In the genomic region with DNA sequence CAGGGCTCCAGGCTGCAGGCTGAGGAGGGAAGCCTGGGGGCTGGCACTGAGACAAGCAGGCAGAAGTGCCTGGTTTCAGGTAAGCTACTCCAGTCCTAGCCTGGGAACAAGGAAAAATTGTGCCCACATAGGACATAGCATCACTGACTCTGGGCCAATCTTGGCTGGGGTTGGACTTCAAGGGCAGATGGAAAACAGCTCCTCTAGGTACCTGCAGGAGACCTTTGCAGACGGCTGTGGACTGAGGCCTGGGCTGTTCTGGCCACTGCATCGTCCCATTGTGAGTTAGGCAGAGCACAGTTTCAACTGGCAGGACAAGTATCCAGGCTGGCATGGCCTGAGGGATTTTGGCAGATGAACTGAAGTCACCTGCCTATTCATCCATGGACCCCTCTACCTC, we compare ENCODE assay signal across 21 mouse cellular contexts. TPM values are rescaled to one million over a fixed set of nuclear protein-coding genes. Genes with fewer than 3 reads are reported as not detected.
DNase-seq lines count a peak whose midpoint lies in the region; ATAC-seq and TF ChIP-seq lines count a peak whose summit lies in the region.
"Had no signal": no experiment of that assay in that cellular context is flagged by ENCODE, and none has a peak within 500 bp of the region (broad histone marks: within the 10 kb centered on the region; RNA-seq: fewer than 3 reads in every experiment).

No protein-coding gene starts in this region.

- H3K36me3 ChIP-seq in liver, postnatal 0 days (replicated peaks; ENCODE audit: insufficient read depth, low read length): peaks cover 89% of the 10 kb centered on the region

- H3K27me3 ChIP-seq in liver, postnatal 0 days (ENCODE audit: insufficient read depth, low read length): no peaks in the 10 kb centered on the region
- H3K27me3 ChIP-seq: hindbrain, embryonic 15.5 days; limb, embryonic 12.5 days; liver, embryonic 12.5 days; megakaryocyte, embryonic 14.5 days; Patski had no signal

- ATAC-seq in liver, postnatal 0 days: no peak
- ATAC-seq: liver, embryonic 12.5 days; Patski had no signal

- TF ChIP-seq EP300 in liver, postnatal 0 days (IDR thresholded peaks at IDR 0.05; ENCODE audit: low read depth): no peak

- H3K27ac ChIP-seq in liver, postnatal 0 days (ENCODE audit: low read depth): no peak overlapping the region
- H3K27ac ChIP-seq: embryonic facial prominence, embryonic 10.5 days; hindbrain, embryonic 15.5 days; limb, embryonic 12.5 days; liver, embryonic 12.5 days had no signal

- DNase-seq in cerebellum, adult 9-10 months: peak; percentile 54
- DNase-seq in cerebellum, adult 11-12 months: no peak
- DNase-seq in heart, adult 11 months: peak; percentile 90
- no peak for DNase-seq in heart, adult 9 months (ENCODE audit: low spot score in 2 of 2)
- DNase-seq in liver, postnatal 0 days: peak; percentile 13
- no peak for DNase-seq in liver
- peak; percentile 35 for DNase-seq in naive thymus-derived CD4-positive, alpha-beta T cell, adult 2 months (ENCODE audit: low read depth)
- no peak for DNase-seq in left cerebral cortex, adult 9 months (ENCODE audit: low spot score in 2 of 2)
- DNase-seq: heart, postnatal 10 days; kidney, adult 8-10 months; kidney, postnatal 36 days; layer of hippocampus, postnatal 36 days; lung, embryonic 14.5 days; midbrain, embryonic 14.5 days had no signal

- no peak overlapping the region for H3K4me2 ChIP-seq in liver, postnatal 0 days (ENCODE audit: low read depth, low read length)
- H3K4me2 ChIP-seq: heart, embryonic 11.5 days; hindbrain, embryonic 15.5 days; limb, embryonic 12.5 days; liver, embryonic 12.5 days; lung, embryonic 14.5 days had no signal

- H3K9ac ChIP-seq in liver, postnatal 0 days (replicated peaks): no peak overlapping the region
- H3K9ac ChIP-seq: hindbrain, embryonic 15.5 days; limb, embryonic 12.5 days; liver, embryonic 12.5 days; lung, embryonic 14.5 days had no signal

- no peaks in the 10 kb centered on the region for H3K9me3 ChIP-seq in liver, postnatal 0 days (ENCODE audit: low read length)
- H3K9me3 ChIP-seq: embryonic facial prominence, embryonic 10.5 days; hindbrain, embryonic 15.5 days; limb, embryonic 12.5 days; liver, embryonic 12.5 days; megakaryocyte, embryonic 14.5 days had no signal

- 0 out of 2 replicates have a peak, but pooled peaks cover 3% of the 10 kb centered on the region for H3K4me1 ChIP-seq in liver, postnatal 0 days (ENCODE audit: insufficient read depth)
- H3K4me1 ChIP-seq: limb, embryonic 12.5 days had no signal

- no peak for TF ChIP-seq CTCF in liver, postnatal 0 days (IDR thresholded peaks at IDR 0.05; ENCODE audit: low read depth)

- 75% methylated on average over 2 of the region's 2 CpGs for WGBS in liver, postnatal 0 days (ENCODE audit: insufficient replicate concordance)

- no peak overlapping the region for H3K4me3 ChIP-seq in liver, postnatal 0 days (ENCODE audit: low read depth, low read length)
- H3K4me3 ChIP-seq: embryonic facial prominence, embryonic 10.5 days; hindbrain, embryonic 15.5 days; limb, embryonic 12.5 days; liver, embryonic 12.5 days; megakaryocyte, embryonic 14.5 days had no signal

RNA-seq across cellular contexts. Expression of a gene that starts 10.8 kb away (rescaled TPM):
- 3.0 and 8.2 TPM in 2 replicates for polyA plus RNA-seq in liver, postnatal 0 days (2015; fragmentation: Nextera tagmentation; extraction: Ambion mirVana)

RNA-seq across cellular contexts. Expression of a gene that starts 14.4 kb away (rescaled TPM):
- 0.07 and 0.15 TPM in 2 replicates for polyA plus RNA-seq in liver, postnatal 0 days (2015; fragmentation: Nextera tagmentation; extraction: Ambion mirVana)

RNA-seq across cellular contexts. Expression of a gene that starts 16.6 kb away (rescaled TPM):
- polyA plus RNA-seq in liver, postnatal 0 days (2015; fragmentation: Nextera tagmentation; extraction: Ambion mirVana): 0.06 and 0.07 TPM in 2 replicates

RNA-seq across cellular contexts. Expression of a gene that starts 17.5 kb away (rescaled TPM):
- 13.6 and 14.2 TPM in 2 replicates for polyA plus RNA-seq in liver, postnatal 0 days (2015; fragmentation: Nextera tagmentation; extraction: Ambion mirVana)

RNA-seq across cellular contexts. Expression of a gene that starts 19.9 kb away (rescaled TPM):
- polyA plus RNA-seq in liver, postnatal 0 days (2015; fragmentation: Nextera tagmentation; extraction: Ambion mirVana): 0.14 and 0.18 TPM in 2 replicates
- polyA plus RNA-seq: liver, embryonic 12.5 days had no signal

Comparison
In these comparisons a context has a peak if more than half of its experiments do, and no peak if none do; other contexts are left out.
1. DNase-seq: peak in cerebellum, adult 9-10 months (single experiment), heart, adult 11 months (single experiment), liver, postnatal 0 days (single experiment) and naive thymus-derived CD4-positive, alpha-beta T cell, adult 2 months (single experiment); none in cerebellum, adult 11-12 months (single experiment), heart, adult 9 months (0 of 2), liver (single experiment) and left cerebral cortex, adult 9 months (0 of 2).